Mouse (Mus musculus) liver, adult (tissue): ENCODE results near the gene Postn.

Experiments
- GATA4 ChIP-seq: IDR thresholded peaks from 2 replicates; pipeline ENCODE4 v1.6.1; 2014; ENCODE audit warnings: mild to moderate bottlenecking, low read length; ENCODE audit not compliant: insufficient replicate concordance

Postn gene

GRCm38 (mm10) chr3:54360897-54361296 lies at the start of gene Postn:
Postn (plus strand) TSS chr3:54361109.
- TF ChIP-seq GATA4, result no peak

- no peak for TF ChIP-seq GATA4
Measured at GRCm38 (mm10) chr3:54314055-54314454, 46.9 kb upstream of the Postn start.

- no peak for TF ChIP-seq GATA4
Measured at GRCm38 (mm10) chr3:54352891-54353652, 7.8 kb upstream of the Postn start.

- TF ChIP-seq GATA4, result no peak
Measured at GRCm38 (mm10) chr3:54357561-54357960, 3.3 kb upstream of the Postn start.

GRCm38 (mm10) chr3:54358463-54359189 lies 2.3 kb upstream of the Postn start:
- TF ChIP-seq GATA4, result peak; percentile 12; the same call in 1 of the 2 replicates

GRCm38 (mm10) chr3:54361656-54362055 lies 747 bp downstream of the Postn start:
- no peak for TF ChIP-seq GATA4

GRCm38 (mm10) chr3:54371015-54371414 lies 10.1 kb downstream of the Postn start:
- TF ChIP-seq GATA4, result no peak

- no peak for TF ChIP-seq GATA4
Measured at GRCm38 (mm10) chr3:54372625-54373024, 11.7 kb downstream of the Postn start.

- no peak for TF ChIP-seq GATA4
Measured at GRCm38 (mm10) chr3:54376014-54376413, 15.1 kb downstream of the Postn start.

GRCm38 (mm10) chr3:54377647-54378046 lies 16.7 kb downstream of the Postn start:
- TF ChIP-seq GATA4, result no peak

GRCm38 (mm10) chr3:54378135-54378534 lies 17.2 kb downstream of the Postn start:
- TF ChIP-seq GATA4, result no peak

- TF ChIP-seq GATA4, result no peak
Measured at GRCm38 (mm10) chr3:54379981-54380380, 19.1 kb downstream of the Postn start.

GRCm38 (mm10) chr3:54399321-54399720 lies 38.4 kb downstream of the Postn start:
- TF ChIP-seq GATA4, result no peak

GRCm38 (mm10) chr3:54399911-54400310 lies 39.0 kb downstream of the Postn start:
- TF ChIP-seq GATA4, result no peak

GRCm38 (mm10) chr3:54400617-54401016 lies 39.7 kb downstream of the Postn start:
- no peak for TF ChIP-seq GATA4

- TF ChIP-seq GATA4, result no peak
Measured at GRCm38 (mm10) chr3:54401706-54402105, 40.8 kb downstream of the Postn start.
